Mouse (Mus musculus): ENCODE measurements around the gene Ippk. TPM values are rescaled to one million over a fixed set of nuclear protein-coding genes. Genes with fewer than 3 reads are reported as not detected.

The Ippk gene
- polyA plus RNA-seq, 1 experiment = 10.4 TPM

- Histone ChIP-seq H3K4me1 (ENCODE audit: control insufficient read depth, insufficient read depth, low read length) (no peaks in the 10 kb centered on the region), H3K4me3 (ENCODE audit: insufficient read depth, low read length) (no peak overlapping the region), H3K27ac (ENCODE audit: insufficient read depth, low read length) (no peak overlapping the region)
- TF ChIP-seq POLR2A (IDR thresholded peaks at IDR 0.05; ENCODE audit: low read depth, low read length) = no peak
Measured at GRCm38 (mm10) chr13:49384751-49385463, 36.1 kb upstream of the Ippk start.

GRCm38 (mm10) chr13:49391374-49391773 lies 29.7 kb upstream of the Ippk start:
- TF ChIP-seq POLR2A (IDR thresholded peaks at IDR 0.05; ENCODE audit: low read depth, low read length) (no peak), CTCF (IDR thresholded peaks at IDR 0.05; ENCODE audit: borderline replicate concordance, insufficient read depth, low read length) (no peak)
- no peak overlapping the region for H3K4me3 ChIP-seq (ENCODE audit: insufficient read depth, low read length)
- no peak overlapping the region for H3K27ac ChIP-seq (ENCODE audit: insufficient read depth, low read length)

GRCm38 (mm10) chr13:49393579-49393978 lies 27.5 kb upstream of the Ippk start:
- no peak overlapping the region for H3K4me3 ChIP-seq (ENCODE audit: insufficient read depth, low read length)
- H3K27ac ChIP-seq (ENCODE audit: insufficient read depth, low read length) = no peak overlapping the region
- peaks cover 12% of the 10 kb centered on the region; the same call in 1 of the 2 replicates for H3K4me1 ChIP-seq (ENCODE audit: control insufficient read depth, insufficient read depth, low read length)
- TF ChIP-seq POLR2A (IDR thresholded peaks at IDR 0.05; ENCODE audit: low read depth, low read length) (no peak), CTCF (IDR thresholded peaks at IDR 0.05; ENCODE audit: borderline replicate concordance, insufficient read depth, low read length) (no peak)

More at GRCm38 (mm10) chr13:49391374-49391773, 29.7 kb upstream of the Ippk start:
- H3K4me1 ChIP-seq (ENCODE audit: control insufficient read depth, insufficient read depth, low read length) = peaks cover 6% of the 10 kb centered on the region; the same call in 1 of the 2 replicates

- H3K27ac ChIP-seq (ENCODE audit: insufficient read depth, low read length) = no peak overlapping the region
- H3K4me3 ChIP-seq (ENCODE audit: insufficient read depth, low read length) = no peak overlapping the region
- peaks cover 12% of the 10 kb centered on the region; the same call in 1 of the 2 replicates for H3K4me1 ChIP-seq (ENCODE audit: control insufficient read depth, insufficient read depth, low read length)
- no peak for TF ChIP-seq POLR2A (IDR thresholded peaks at IDR 0.05; ENCODE audit: low read depth, low read length)
- no peak for TF ChIP-seq CTCF (IDR thresholded peaks at IDR 0.05; ENCODE audit: borderline replicate concordance, insufficient read depth, low read length)
Measured at GRCm38 (mm10) chr13:49394886-49395447, 26.1 kb upstream of the Ippk start.

GRCm38 (mm10) chr13:49396798-49397197 lies 24.3 kb upstream of the Ippk start:
- H3K4me1 ChIP-seq (ENCODE audit: control insufficient read depth, insufficient read depth, low read length) = peaks cover 12% of the 10 kb centered on the region; the same call in 1 of the 2 replicates
- TF ChIP-seq CTCF (IDR thresholded peaks at IDR 0.05; ENCODE audit: borderline replicate concordance, insufficient read depth, low read length) (no peak), POLR2A (IDR thresholded peaks at IDR 0.05; ENCODE audit: low read depth, low read length) (no peak)
- no peak overlapping the region for H3K4me3 ChIP-seq (ENCODE audit: insufficient read depth, low read length)
- peak overlapping the region; percentile 41; the same call in 1 of the 2 replicates for H3K27ac ChIP-seq (ENCODE audit: insufficient read depth, low read length)

GRCm38 (mm10) chr13:49398191-49398590 lies 22.9 kb upstream of the Ippk start:
- TF ChIP-seq POLR2A (IDR thresholded peaks at IDR 0.05; ENCODE audit: low read depth, low read length) (no peak), CTCF (IDR thresholded peaks at IDR 0.05; ENCODE audit: borderline replicate concordance, insufficient read depth, low read length) (no peak)
- no peak overlapping the region for H3K4me3 ChIP-seq (ENCODE audit: insufficient read depth, low read length)

GRCm38 (mm10) chr13:49400139-49400538 lies 20.9 kb upstream of the Ippk start:
- H3K4me1 ChIP-seq (ENCODE audit: control insufficient read depth, insufficient read depth, low read length) = peaks cover 10% of the 10 kb centered on the region; the same call in 1 of the 2 replicates
- H3K27ac ChIP-seq (ENCODE audit: insufficient read depth, low read length) = no peak overlapping the region
- TF ChIP-seq CTCF (IDR thresholded peaks at IDR 0.05; ENCODE audit: borderline replicate concordance, insufficient read depth, low read length) = peak; percentile 16; the same call in 1 of the 2 replicates
- no peak for TF ChIP-seq POLR2A (IDR thresholded peaks at IDR 0.05; ENCODE audit: low read depth, low read length)
- no peak overlapping the region for H3K4me3 ChIP-seq (ENCODE audit: insufficient read depth, low read length)

More at GRCm38 (mm10) chr13:49398191-49398590, 22.9 kb upstream of the Ippk start:
- Histone ChIP-seq H3K27ac (ENCODE audit: insufficient read depth, low read length) (no peak overlapping the region), H3K4me1 (ENCODE audit: control insufficient read depth, insufficient read depth, low read length) (peaks cover 12% of the 10 kb centered on the region; the same call in 1 of the 2 replicates)

GRCm38 (mm10) chr13:49402628-49403027 lies 18.4 kb upstream of the Ippk start:
- no peak overlapping the region for H3K4me3 ChIP-seq (ENCODE audit: insufficient read depth, low read length)
- H3K27ac ChIP-seq (ENCODE audit: insufficient read depth, low read length) = no peak overlapping the region
- TF ChIP-seq CTCF (IDR thresholded peaks at IDR 0.05; ENCODE audit: borderline replicate concordance, insufficient read depth, low read length) (no peak), POLR2A (IDR thresholded peaks at IDR 0.05; ENCODE audit: low read depth, low read length) (no peak)
- no peaks in the 10 kb centered on the region; the same call in 1 of the 2 replicates for H3K4me1 ChIP-seq (ENCODE audit: control insufficient read depth, insufficient read depth, low read length)

- Histone ChIP-seq H3K27ac (ENCODE audit: insufficient read depth, low read length) (no peak overlapping the region), H3K4me3 (ENCODE audit: insufficient read depth, low read length) (no peak overlapping the region), H3K4me1 (ENCODE audit: control insufficient read depth, insufficient read depth, low read length) (no peaks in the 10 kb centered on the region)
- TF ChIP-seq POLR2A (IDR thresholded peaks at IDR 0.05; ENCODE audit: low read depth, low read length) = no peak
- no peak for TF ChIP-seq CTCF (IDR thresholded peaks at IDR 0.05; ENCODE audit: borderline replicate concordance, insufficient read depth, low read length)
Measured at GRCm38 (mm10) chr13:49407795-49408194, 13.3 kb upstream of the Ippk start.

GRCm38 (mm10) chr13:49421606-49421917 lies 513 bp downstream of the Ippk start:
- Histone ChIP-seq H3K4me1 (ENCODE audit: control insufficient read depth, insufficient read depth, low read length) (peaks cover 8% of the 10 kb centered on the region; the same call in 1 of the 2 replicates), H3K27ac (ENCODE audit: insufficient read depth, low read length) (no peak overlapping the region), H3K4me3 (ENCODE audit: insufficient read depth, low read length) (peak overlapping the region; percentile 72)
- TF ChIP-seq CTCF (IDR thresholded peaks at IDR 0.05; ENCODE audit: borderline replicate concordance, insufficient read depth, low read length) (no peak), POLR2A (IDR thresholded peaks at IDR 0.05; ENCODE audit: low read depth, low read length) (no peak)

Data from embryonic fibroblast, embryonic 13.5 days (primary cell).